Mouse (Mus musculus): ENCODE results near the gene Cbr4.

DNA sequence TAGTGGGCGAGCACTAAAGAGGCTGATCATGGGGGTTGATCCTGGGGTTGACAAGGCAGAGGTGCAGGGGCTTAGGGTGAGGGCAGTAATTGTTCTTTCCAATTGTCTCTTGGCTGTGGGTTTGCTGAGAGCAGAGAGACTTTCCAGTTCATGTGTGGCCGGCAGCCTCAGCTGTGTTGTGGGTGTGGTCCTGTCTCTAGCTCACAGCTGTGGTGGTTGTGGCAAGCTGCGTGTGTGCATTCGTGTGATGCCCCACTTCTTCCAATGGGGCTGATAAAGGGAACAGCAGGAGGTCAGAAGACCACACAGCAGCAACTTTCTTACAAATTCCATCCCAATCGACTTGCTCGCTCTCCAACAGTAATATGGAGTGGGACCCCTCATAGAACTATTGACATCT is 41.1 kb downstream of the Cbr4 start:
- no peak for TF ChIP-seq CTCF (IDR thresholded peaks at IDR 0.05; ENCODE audit: borderline replicate concordance, insufficient read depth, low read length)
- no peak for TF ChIP-seq POLR2A (IDR thresholded peaks at IDR 0.05; ENCODE audit: low read depth, low read length)
